Mouse (Mus musculus): Measurements from ENCODE around the gene Paqr5. TPM values are rescaled to one million over a fixed set of nuclear protein-coding genes. Genes with fewer than 3 reads are reported as not detected.

Gene Paqr5
- polyA plus RNA-seq, 1 experiment from 2014 or later, result 0.26 TPM

- WGBS, result 50% methylated on average over 9 of the region's 9 CpGs
- H3K27ac ChIP-seq (ENCODE audit: low read depth, low read length), result no peak overlapping the region
Measured at GRCm38 (mm10) chr9:61972031-61972430, 54.6 kb downstream of the Paqr5 start.

GRCm38 (mm10) chr9:61971045-61971444 is 55.6 kb downstream of the Paqr5 start:
- no peak overlapping the region for H3K27ac ChIP-seq (ENCODE audit: low read depth, low read length)
- ATAC-seq (ENCODE audit: low FRiP score), result no peak
- H3K27me3 ChIP-seq (ENCODE audit: control insufficient read depth, insufficient read depth, low read length), result no peaks in the 10 kb centered on the region
- no peak overlapping the region for H3K9ac ChIP-seq (ENCODE audit: low read length)
- no peaks in the 10 kb centered on the region for H3K4me1 ChIP-seq (ENCODE audit: control insufficient read depth, insufficient read depth, low read length)
- no peak overlapping the region for H3K4me2 ChIP-seq
- no peaks in the 10 kb centered on the region for H3K36me3 ChIP-seq (ENCODE audit: control insufficient read depth, insufficient read depth, low read length)
- 84% methylated on average over 3 of the region's 3 CpGs for WGBS
- H3K4me3 ChIP-seq (ENCODE audit: low read depth, low read length), result no peak overlapping the region
- H3K9me3 ChIP-seq (ENCODE audit: control insufficient read depth, low read length), result no peaks in the 10 kb centered on the region
- peak; percentile 14 for DNase-seq (ENCODE audit: low spot score, missing footprints)

More at GRCm38 (mm10) chr9:61972031-61972430, 54.6 kb downstream of the Paqr5 start:
- no peak overlapping the region for H3K9ac ChIP-seq (ENCODE audit: low read length)
- no peak overlapping the region for H3K4me2 ChIP-seq
- H3K36me3 ChIP-seq (ENCODE audit: control insufficient read depth, insufficient read depth, low read length), result no peaks in the 10 kb centered on the region
- H3K9me3 ChIP-seq (ENCODE audit: control insufficient read depth, low read length), result no peaks in the 10 kb centered on the region
- no peak overlapping the region for H3K4me3 ChIP-seq (ENCODE audit: low read depth, low read length)
- no peaks in the 10 kb centered on the region for H3K27me3 ChIP-seq (ENCODE audit: control insufficient read depth, insufficient read depth, low read length)
- DNase-seq (ENCODE audit: low spot score, missing footprints) (peak; percentile 67), ATAC-seq (ENCODE audit: low FRiP score) (no peak)
- no peaks in the 10 kb centered on the region for H3K4me1 ChIP-seq (ENCODE audit: control insufficient read depth, insufficient read depth, low read length)

GRCm38 (mm10) chr9:61967357-61967756 is 59.3 kb downstream of the Paqr5 start:
- peak; percentile 81 for DNase-seq (ENCODE audit: low spot score, missing footprints)
- H3K27me3 ChIP-seq (ENCODE audit: control insufficient read depth, insufficient read depth, low read length), result no peaks in the 10 kb centered on the region
- no peaks in the 10 kb centered on the region for H3K4me1 ChIP-seq (ENCODE audit: control insufficient read depth, insufficient read depth, low read length)
- H3K36me3 ChIP-seq (ENCODE audit: control insufficient read depth, insufficient read depth, low read length), result no peaks in the 10 kb centered on the region
- no peaks in the 10 kb centered on the region for H3K9me3 ChIP-seq (ENCODE audit: control insufficient read depth, low read length)
- no peak overlapping the region for H3K4me2 ChIP-seq
- H3K9ac ChIP-seq (ENCODE audit: low read length), result no peak overlapping the region
- no peak for ATAC-seq (ENCODE audit: low FRiP score)
- 59% methylated on average over 10 of the region's 10 CpGs for WGBS
- H3K4me3 ChIP-seq (ENCODE audit: low read depth, low read length), result no peak overlapping the region
- no peak overlapping the region for H3K27ac ChIP-seq (ENCODE audit: low read depth, low read length)

- ATAC-seq (ENCODE audit: low FRiP score), result peak; percentile 16; the same call in 1 of the 2 replicates
- WGBS, result 95% methylated on average over 7 of the region's 7 CpGs
Measured at GRCm38 (mm10) chr9:61965987-61966386, 60.7 kb downstream of the Paqr5 start.

DNA sequence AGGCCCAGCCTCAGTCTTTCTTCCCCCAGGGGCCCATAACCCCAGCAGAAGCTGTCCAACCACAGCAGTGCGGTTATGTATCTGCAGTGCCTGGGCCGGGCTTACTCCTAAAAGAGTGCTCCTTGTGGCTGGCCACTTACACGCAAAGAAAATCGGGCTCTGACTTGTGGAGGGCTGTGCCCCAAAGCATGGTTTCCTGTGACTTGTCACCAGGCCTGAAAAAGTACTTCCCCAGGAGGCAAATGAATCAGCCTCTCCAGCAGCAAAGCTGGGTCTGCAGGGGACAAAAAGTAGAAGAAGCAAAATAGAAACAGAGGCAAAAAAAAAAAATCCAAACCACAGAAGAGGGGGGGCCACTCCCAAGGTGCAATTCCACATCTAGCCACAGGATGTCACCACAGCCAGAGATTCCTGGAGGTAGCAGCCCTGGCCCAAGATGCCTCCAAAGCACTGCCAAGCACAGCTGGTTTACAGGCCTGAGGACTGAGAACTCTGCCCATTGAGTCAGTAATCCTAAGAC is 61.2 kb downstream of the Paqr5 start:
- Histone ChIP-seq H3K27me3 (ENCODE audit: control insufficient read depth, insufficient read depth, low read length) (no peaks in the 10 kb centered on the region), H3K27ac (ENCODE audit: low read depth, low read length) (no peak overlapping the region), H3K4me3 (ENCODE audit: low read depth, low read length) (no peak overlapping the region), H3K36me3 (ENCODE audit: control insufficient read depth, insufficient read depth, low read length) (no peaks in the 10 kb centered on the region), H3K4me2 (no peak overlapping the region), H3K9ac (ENCODE audit: low read length) (no peak overlapping the region), H3K4me1 (ENCODE audit: control insufficient read depth, insufficient read depth, low read length) (no peaks in the 10 kb centered on the region), H3K9me3 (ENCODE audit: control insufficient read depth, low read length) (no peaks in the 10 kb centered on the region)
- DNase-seq (ENCODE audit: low spot score, missing footprints) (peak; percentile 95), ATAC-seq (ENCODE audit: low FRiP score) (peak; percentile 42; the same call in 1 of the 2 replicates)
- 36% methylated on average over 4 of the region's 4 CpGs for WGBS

More at GRCm38 (mm10) chr9:61965987-61966386, 60.7 kb downstream of the Paqr5 start:
- Histone ChIP-seq H3K27ac (ENCODE audit: low read depth, low read length) (no peak overlapping the region), H3K27me3 (ENCODE audit: control insufficient read depth, insufficient read depth, low read length) (no peaks in the 10 kb centered on the region), H3K4me3 (ENCODE audit: low read depth, low read length) (no peak overlapping the region), H3K9ac (ENCODE audit: low read length) (no peak overlapping the region), H3K4me2 (no peak overlapping the region), H3K36me3 (ENCODE audit: control insufficient read depth, insufficient read depth, low read length) (no peaks in the 10 kb centered on the region), H3K4me1 (ENCODE audit: control insufficient read depth, insufficient read depth, low read length) (no peaks in the 10 kb centered on the region), H3K9me3 (ENCODE audit: control insufficient read depth, low read length) (no peaks in the 10 kb centered on the region)
- peak; percentile 65 for DNase-seq (ENCODE audit: low spot score, missing footprints)

GRCm38 (mm10) chr9:61963356-61963755 is 63.3 kb downstream of the Paqr5 start:
- ATAC-seq (ENCODE audit: low FRiP score), result no peak
- WGBS, result 79% methylated on average over 6 of the region's 6 CpGs
- H3K9me3 ChIP-seq (ENCODE audit: control insufficient read depth, low read length), result no peaks in the 10 kb centered on the region
- H3K36me3 ChIP-seq (ENCODE audit: control insufficient read depth, insufficient read depth, low read length), result no peaks in the 10 kb centered on the region
- no peak overlapping the region for H3K9ac ChIP-seq (ENCODE audit: low read length)
- no peaks in the 10 kb centered on the region for H3K27me3 ChIP-seq (ENCODE audit: control insufficient read depth, insufficient read depth, low read length)
- no peak overlapping the region for H3K27ac ChIP-seq (ENCODE audit: low read depth, low read length)
- no peak overlapping the region for H3K4me2 ChIP-seq
- no peaks in the 10 kb centered on the region for H3K4me1 ChIP-seq (ENCODE audit: control insufficient read depth, insufficient read depth, low read length)
- DNase-seq (ENCODE audit: low spot score, missing footprints), result peak; percentile 60
- no peak overlapping the region for H3K4me3 ChIP-seq (ENCODE audit: low read depth, low read length)

DNA sequence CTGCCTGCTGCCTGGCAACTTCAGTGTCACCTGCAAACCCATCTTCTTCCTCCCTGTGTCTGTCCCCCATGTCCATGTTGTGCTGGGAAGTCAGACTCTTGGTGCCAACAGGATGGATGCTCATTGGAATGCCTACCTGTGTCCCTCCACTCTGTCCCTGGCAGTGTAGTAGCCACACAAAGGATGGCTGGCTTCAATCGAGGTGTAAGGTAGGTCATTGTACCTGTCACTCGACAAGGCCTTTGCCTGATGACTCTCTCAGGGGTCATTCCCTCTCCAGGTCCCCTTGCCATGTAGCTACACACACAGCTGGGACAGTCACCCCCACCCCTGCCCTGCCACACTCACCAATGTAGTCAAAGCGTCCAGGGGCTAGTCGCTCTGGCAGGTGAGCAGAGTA is 65.5 kb downstream of the Paqr5 start:
- 87% methylated on average over 4 of the region's 4 CpGs for WGBS

DNA sequence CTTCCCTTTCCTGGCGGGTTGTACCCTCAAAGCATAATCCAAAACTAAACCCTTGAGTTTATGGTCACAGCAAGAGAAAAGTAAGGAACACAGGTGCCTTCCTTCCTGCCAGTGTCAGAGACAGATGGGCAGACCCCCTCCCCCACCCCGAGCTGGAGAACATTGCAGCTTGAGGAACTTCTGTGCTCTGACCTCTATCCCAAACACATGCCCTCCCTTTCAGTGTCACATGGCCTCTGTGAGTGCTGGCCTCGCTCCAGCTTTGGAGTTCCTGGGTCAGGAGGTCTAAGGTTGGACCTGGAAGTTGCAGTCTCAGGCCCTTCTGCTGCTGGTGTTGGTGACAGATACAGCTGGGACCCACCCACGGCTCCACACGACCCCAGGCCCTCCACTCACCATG is 65.9 kb downstream of the Paqr5 start:
- no peak overlapping the region for H3K27ac ChIP-seq (ENCODE audit: low read depth, low read length)

More for the DNA sequence above, 65.5 kb downstream of the Paqr5 start:
- Histone ChIP-seq H3K9ac (ENCODE audit: low read length) (no peak overlapping the region), H3K9me3 (ENCODE audit: control insufficient read depth, low read length) (no peaks in the 10 kb centered on the region), H3K36me3 (ENCODE audit: control insufficient read depth, insufficient read depth, low read length) (no peaks in the 10 kb centered on the region), H3K4me1 (ENCODE audit: control insufficient read depth, insufficient read depth, low read length) (no peaks in the 10 kb centered on the region), H3K4me3 (ENCODE audit: low read depth, low read length) (no peak overlapping the region), H3K27me3 (ENCODE audit: control insufficient read depth, insufficient read depth, low read length) (no peaks in the 10 kb centered on the region), H3K4me2 (no peak overlapping the region), H3K27ac (ENCODE audit: low read depth, low read length) (no peak overlapping the region)
- ATAC-seq (ENCODE audit: low FRiP score), result no peak
- no peak for DNase-seq (ENCODE audit: low spot score, missing footprints)

GRCm38 (mm10) chr9:61959921-61960569 is 66.6 kb downstream of the Paqr5 start:
- Histone ChIP-seq H3K4me2 (no peak overlapping the region), H3K4me3 (ENCODE audit: low read depth, low read length) (no peak overlapping the region), H3K9me3 (ENCODE audit: control insufficient read depth, low read length) (no peaks in the 10 kb centered on the region), H3K9ac (ENCODE audit: low read length) (no peak overlapping the region), H3K27ac (ENCODE audit: low read depth, low read length) (no peak overlapping the region), H3K4me1 (ENCODE audit: control insufficient read depth, insufficient read depth, low read length) (no peaks in the 10 kb centered on the region), H3K27me3 (ENCODE audit: control insufficient read depth, insufficient read depth, low read length) (no peaks in the 10 kb centered on the region), H3K36me3 (ENCODE audit: control insufficient read depth, insufficient read depth, low read length) (no peaks in the 10 kb centered on the region)
- 100% methylated on average over 1 of the region's 1 CpGs for WGBS
- ATAC-seq (ENCODE audit: low FRiP score) (no peak), DNase-seq (ENCODE audit: low spot score, missing footprints) (no peak)

More for the DNA sequence above, 65.9 kb downstream of the Paqr5 start:
- Histone ChIP-seq H3K4me2 (no peak overlapping the region), H3K4me3 (ENCODE audit: low read depth, low read length) (no peak overlapping the region), H3K27me3 (ENCODE audit: control insufficient read depth, insufficient read depth, low read length) (no peaks in the 10 kb centered on the region), H3K9ac (ENCODE audit: low read length) (no peak overlapping the region), H3K4me1 (ENCODE audit: control insufficient read depth, insufficient read depth, low read length) (no peaks in the 10 kb centered on the region), H3K36me3 (ENCODE audit: control insufficient read depth, insufficient read depth, low read length) (no peaks in the 10 kb centered on the region), H3K9me3 (ENCODE audit: control insufficient read depth, low read length) (no peaks in the 10 kb centered on the region)
- 64% methylated on average over 5 of the region's 5 CpGs for WGBS
- ATAC-seq (ENCODE audit: low FRiP score) (no peak), DNase-seq (ENCODE audit: low spot score, missing footprints) (no peak)

All from midbrain, embryonic 11.5 days (tissue).